Mouse (Mus musculus) liver, adult 2 months (tissue): ENCODE results near the gene Capns2. TPM values are rescaled to one million over a fixed set of nuclear protein-coding genes. Genes with fewer than 3 reads are reported as not detected.

Experiments used
- DNase-seq: peaks from one replicate; pipeline ENCODE4 v3.0.0-alpha.2; 2011; ENCODE audit warnings: low read depth, low spot score; ENCODE audit errors: extremely low read depth
- H3K27ac ChIP-seq: fragments of 200-500 bp; replicated peaks from 2 replicates; pipeline ENCODE4 v1.5.1; 2012; ENCODE audit warnings: low read depth, mild to moderate bottlenecking, control low read depth, inconsistent platforms, low read length; ENCODE audit not compliant: insufficient read depth
- H3K27me3 ChIP-seq: fragments of 200-500 bp; 2 replicates; pipeline ENCODE4 v1.6.1; 2012; ENCODE audit warnings: mild to moderate bottlenecking, moderate library complexity, low read length, inconsistent platforms; ENCODE audit not compliant: control insufficient read depth, insufficient read depth
- H3K36me3 ChIP-seq: fragments of 200-500 bp; 2 replicates; pipeline ENCODE4 v1.6.1; 2012; ENCODE audit warnings: low read length, inconsistent platforms; ENCODE audit not compliant: control insufficient read depth, insufficient read depth
- H3K4me1 ChIP-seq: fragments of 200-500 bp; 2 replicates; pipeline ENCODE4 v1.6.1; 2011; ENCODE audit warnings: low read length; ENCODE audit not compliant: control insufficient read depth, insufficient read depth
- H3K4me3 ChIP-seq: fragments of 200-500 bp; 2 replicates; pipeline ENCODE4 v1.5.1; 2011; ENCODE audit warnings: low read depth, mild to moderate bottlenecking, control low read depth, low read length, moderate library complexity; ENCODE audit not compliant: insufficient read depth
- H3K79me2 ChIP-seq: fragments of 200-500 bp; 2 replicates; pipeline ENCODE4 v1.6.1; 2012; ENCODE audit warnings: inconsistent platforms, mild to moderate bottlenecking, low read length, moderate library complexity; ENCODE audit not compliant: control insufficient read depth, insufficient read depth
- H3K9ac ChIP-seq: fragments of 200-500 bp; 2 replicates; pipeline ENCODE4 v1.6.1; 2012; ENCODE audit warnings: low read depth, mild to moderate bottlenecking, control low read depth, inconsistent platforms, low read length
- CTCF ChIP-seq: fragments of 200-500 bp; IDR thresholded peaks from 2 replicates; pipeline ENCODE4 v1.5.1; 2011; ENCODE audit warnings: low read depth, low read length, control low read depth
- POLR2A ChIP-seq: fragments of 200-500 bp; IDR thresholded peaks from 2 replicates; pipeline ENCODE4 v1.6.1; 2011; ENCODE audit warnings: low read length, control low read depth; ENCODE audit not compliant: insufficient read depth; ENCODE audit errors: extremely low read depth
- WGBS: fragments of 180-500 bp; shearing (Covaris S2); methylation state at CpG from one replicate; pipeline ENCODE4 v1.1.7; 2018; 5-methylcytosine and 5-hydroxymethylcytosine counted together
- polyA plus RNA-seq: library from polyadenylated mRNA; depleted of rRNA; stranded (reverse); fragments of >200 nt; gene quantifications from 2 replicates; pipeline ENCODE4 v1.2.3, GENCODE M21; 2012
- total RNA-seq: library from RNA; depleted of rRNA; stranded (reverse); fragments of >200 nt; gene quantifications from 2 replicates; pipeline ENCODE4 v1.2.3, GENCODE M21; 2014

Capns2 gene
- total and polyA plus RNA-seq, 2 experiments, result 0.28 TPM; not detected in 1

DNA sequence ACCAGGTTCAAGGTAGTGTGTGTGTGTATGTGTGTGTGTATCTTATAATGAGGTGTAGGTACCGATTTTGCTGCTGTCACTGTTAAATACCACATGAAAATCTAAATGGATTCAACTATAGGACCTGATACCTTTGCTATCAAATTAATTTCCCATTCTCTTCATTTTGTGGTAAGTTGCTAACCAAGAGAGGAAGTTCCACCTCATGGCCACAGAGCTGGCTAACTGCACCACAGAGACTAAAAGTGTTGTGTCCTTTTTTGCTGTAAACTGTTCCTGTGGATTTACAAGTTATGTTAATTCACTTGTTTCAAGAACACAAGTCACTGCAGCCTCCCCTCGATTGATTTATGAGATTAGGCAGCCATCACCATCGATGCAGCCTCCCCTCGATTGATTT is 3.4 kb upstream of the Capns2 start:
- Histone ChIP-seq H3K79me2 (no peaks in the 10 kb centered on the region), H3K9ac (no peak overlapping the region), H3K27me3 (no peaks in the 10 kb centered on the region), H3K4me3 (no peak overlapping the region), H3K36me3 (no peaks in the 10 kb centered on the region), H3K27ac (no peak overlapping the region), H3K4me1 (no peaks in the 10 kb centered on the region)
- no peak for DNase-seq
- TF ChIP-seq CTCF, result no peak
- no peak for TF ChIP-seq POLR2A
- 71% methylated on average over 4 of the region's 4 CpGs for WGBS

DNA sequence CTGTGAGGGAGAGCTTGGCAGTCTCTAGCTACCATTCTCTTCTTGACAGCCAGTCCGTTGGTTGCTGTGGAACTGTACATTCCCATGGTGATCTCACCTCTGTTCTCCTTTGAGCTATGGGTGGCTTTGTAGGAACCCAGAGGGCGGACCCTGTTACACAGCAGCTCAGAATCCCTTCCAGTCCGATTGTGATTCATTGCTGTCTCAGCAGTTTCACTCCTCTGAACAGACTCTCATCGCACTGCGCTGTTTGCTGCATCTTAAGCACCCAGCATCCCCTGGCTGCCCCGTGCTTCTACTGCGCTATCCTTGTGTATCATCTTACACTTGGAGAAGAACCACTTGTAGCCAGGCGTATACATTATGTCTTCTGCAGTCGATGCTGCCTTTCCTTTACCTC is 1.6 kb upstream of the Capns2 start:
- DNase-seq, result no peak
- TF ChIP-seq CTCF (no peak), POLR2A (no peak)
- Histone ChIP-seq H3K4me3 (no peak overlapping the region), H3K36me3 (no peaks in the 10 kb centered on the region), H3K27me3 (no peaks in the 10 kb centered on the region), H3K9ac (no peak overlapping the region), H3K27ac (no peak overlapping the region), H3K79me2 (no peaks in the 10 kb centered on the region), H3K4me1 (no peaks in the 10 kb centered on the region)
- WGBS, result 88% methylated on average over 9 of the region's 9 CpGs

DNA sequence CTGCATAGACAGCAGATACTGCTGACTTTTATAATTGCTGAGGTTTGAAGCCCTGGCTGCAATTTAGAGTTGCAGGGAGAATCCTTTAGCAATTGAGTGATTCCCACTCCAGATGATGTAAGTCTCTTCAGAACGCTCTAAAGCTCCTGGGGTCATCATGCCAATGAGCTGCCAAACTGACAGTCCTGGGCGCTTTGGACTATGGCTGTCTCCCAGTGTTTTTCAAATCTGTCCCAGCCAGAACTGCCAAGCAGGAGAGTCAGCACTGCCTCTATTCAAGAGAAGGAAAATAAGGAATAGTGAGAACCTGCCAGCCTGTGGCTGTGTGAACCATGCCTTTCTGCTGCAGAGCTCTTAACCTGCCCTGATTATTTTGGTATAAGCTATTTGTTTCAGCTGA is 1.8 kb downstream of the Capns2 start:
- Histone ChIP-seq H3K79me2 (no peaks in the 10 kb centered on the region), H3K27me3 (no peaks in the 10 kb centered on the region), H3K4me1 (no peaks in the 10 kb centered on the region), H3K9ac (no peak overlapping the region), H3K27ac (no peak overlapping the region), H3K4me3 (no peak overlapping the region), H3K36me3 (no peaks in the 10 kb centered on the region)
- 93% methylated on average over 2 of the region's 2 CpGs for WGBS
- TF ChIP-seq POLR2A (no peak), CTCF (no peak)
- DNase-seq, result no peak

DNA sequence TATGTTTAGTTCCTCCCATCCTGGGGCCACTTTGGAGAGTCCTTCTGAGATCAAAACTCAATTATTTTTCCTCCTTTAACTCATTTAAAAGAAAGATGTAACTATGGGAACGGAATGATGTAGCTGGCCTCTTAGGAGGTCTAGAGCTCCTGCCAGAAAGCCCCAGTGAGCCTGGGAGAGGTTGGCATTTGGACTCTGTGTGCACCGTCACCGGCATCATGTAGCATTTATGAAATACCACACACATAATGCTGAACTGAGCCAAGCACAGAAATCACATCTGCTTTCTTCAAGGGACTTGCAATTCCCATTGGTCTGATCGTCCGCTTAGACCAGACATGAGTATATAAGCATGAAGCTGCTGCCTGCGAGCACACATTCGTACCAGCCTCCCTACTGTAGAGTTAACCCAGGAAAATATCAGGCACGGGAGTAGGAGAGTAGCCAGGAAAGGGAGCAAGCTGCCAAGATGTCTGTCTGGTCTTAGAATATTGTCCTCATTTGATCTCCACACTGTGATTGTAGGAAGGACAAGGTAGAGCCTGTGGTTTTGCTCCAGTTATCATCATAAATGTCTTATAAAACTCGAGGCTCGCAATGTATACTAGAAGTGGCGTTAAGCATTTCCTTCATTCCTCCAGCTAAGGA is 2.4 kb downstream of the Capns2 start:
- H3K9ac ChIP-seq, result no peak overlapping the region
- no peak for DNase-seq
- 87% methylated on average over 11 of the region's 11 CpGs for WGBS
- no peaks in the 10 kb centered on the region for H3K4me1 ChIP-seq
- TF ChIP-seq CTCF (no peak), POLR2A (no peak)
- no peaks in the 10 kb centered on the region for H3K27me3 ChIP-seq
- H3K79me2 ChIP-seq, result no peaks in the 10 kb centered on the region
- no peak overlapping the region for H3K4me3 ChIP-seq
- H3K27ac ChIP-seq, result no peak overlapping the region
- no peaks in the 10 kb centered on the region for H3K36me3 ChIP-seq

DNA sequence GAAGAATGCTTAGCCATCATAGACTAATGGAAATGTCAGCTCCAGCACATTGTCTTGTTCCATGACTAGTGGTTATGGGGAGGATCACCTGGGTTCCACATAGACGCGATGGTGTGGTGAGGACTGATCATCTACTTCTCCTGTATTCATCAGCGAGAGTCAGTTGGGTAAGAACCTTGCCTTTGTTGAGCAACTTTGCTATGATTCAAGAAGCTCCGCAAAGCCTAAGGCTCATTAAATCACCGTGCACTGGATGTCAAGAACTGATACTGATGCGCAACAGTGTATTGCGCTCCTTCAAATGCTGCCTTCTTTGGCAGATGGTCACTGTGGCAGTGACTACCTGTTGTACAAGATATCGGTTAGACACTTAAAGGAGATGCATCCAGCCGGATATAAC is 5.3 kb downstream of the Capns2 start:
- no peaks in the 10 kb centered on the region for H3K27me3 ChIP-seq
- TF ChIP-seq POLR2A (no peak), CTCF (no peak)
- no peaks in the 10 kb centered on the region for H3K79me2 ChIP-seq
- no peaks in the 10 kb centered on the region for H3K4me1 ChIP-seq
- 94% methylated on average over 9 of the region's 9 CpGs for WGBS
- no peaks in the 10 kb centered on the region for H3K36me3 ChIP-seq
- no peak overlapping the region for H3K27ac ChIP-seq
- H3K9ac ChIP-seq, result no peak overlapping the region
- DNase-seq, result no peak
- no peak overlapping the region for H3K4me3 ChIP-seq

DNA sequence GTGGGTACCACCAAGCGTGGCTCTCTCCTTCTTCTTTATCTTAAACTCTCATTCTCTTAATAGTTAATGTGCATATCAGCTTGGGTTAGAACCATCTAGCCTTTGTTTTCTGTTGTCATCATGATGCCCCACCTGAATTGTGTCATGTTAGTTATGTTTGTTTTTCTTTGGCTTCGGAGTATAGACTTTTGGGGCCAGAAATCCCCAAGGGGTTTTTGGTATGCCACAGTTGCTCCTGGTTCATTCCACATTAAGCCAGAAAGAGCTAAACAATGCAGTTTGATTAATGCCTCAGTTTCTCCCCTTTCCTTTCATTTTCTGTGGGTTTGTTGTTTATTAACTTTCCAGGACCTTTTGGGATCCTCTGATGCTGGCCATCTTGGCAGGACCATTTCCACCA is 7.2 kb downstream of the Capns2 start:
- Histone ChIP-seq H3K4me3 (no peak overlapping the region), H3K9ac (no peak overlapping the region), H3K79me2 (no peaks in the 10 kb centered on the region), H3K4me1 (no peaks in the 10 kb centered on the region), H3K27me3 (no peaks in the 10 kb centered on the region), H3K27ac (no peak overlapping the region), H3K36me3 (no peaks in the 10 kb centered on the region)
- WGBS, result 92% methylated on average over 2 of the region's 2 CpGs
- no peak for TF ChIP-seq CTCF
- TF ChIP-seq POLR2A, result no peak
- DNase-seq, result no peak
